Mouse (Mus musculus) cerebellum, adult 2 months (tissue): ENCODE results near the gene Megf8. TPM values are rescaled to one million over a fixed set of nuclear protein-coding genes. Genes with fewer than 3 reads are reported as not detected.

Experiments
- DNase-seq, 2 experiments: peaks; one replicate each; pipeline ENCODE4 v3.0.0; 2021
- H3K27ac ChIP-seq: fragments of 200-500 bp; 2 replicates; pipeline ENCODE4 v1.5.1; 2012; ENCODE audit warnings: low read length, control low read depth, inconsistent platforms; ENCODE audit not compliant: insufficient read depth
- H3K27me3 ChIP-seq: fragments of 200-500 bp; 2 replicates; pipeline ENCODE4 v1.6.1; 2012; ENCODE audit warnings: inconsistent platforms, mild to moderate bottlenecking, low read length, moderate library complexity; ENCODE audit not compliant: control insufficient read depth, insufficient read depth
- H3K4me1 ChIP-seq: fragments of 200-500 bp; 2 replicates; pipeline ENCODE4 v1.6.1; 2011; ENCODE audit warnings: low read length; ENCODE audit not compliant: control insufficient read depth, insufficient read depth
- H3K4me3 ChIP-seq: fragments of 200-500 bp; replicated peaks from 2 replicates; pipeline ENCODE3; 2011; ENCODE audit warnings: mild to moderate bottlenecking, low read depth, low read length, control low read depth; ENCODE audit not compliant: insufficient read depth
- CTCF ChIP-seq: fragments of 200-500 bp; IDR thresholded peaks from 2 replicates; pipeline ENCODE4 v1.5.1; 2011; ENCODE audit warnings: low read depth, mild to moderate bottlenecking, control low read depth, low read length, moderate library complexity, borderline replicate concordance; ENCODE audit not compliant: insufficient read depth
- POLR2A ChIP-seq: fragments of 200-500 bp; IDR thresholded peaks from 2 replicates; pipeline ENCODE4 v1.6.1; 2011; ENCODE audit warnings: low read length, control low read depth, borderline replicate concordance; ENCODE audit not compliant: insufficient read depth
- WGBS: fragments of 180-500 bp; shearing (Covaris S2); methylation state at CpG from one replicate; pipeline ENCODE4 v1.1.7; 2018; 5-methylcytosine and 5-hydroxymethylcytosine counted together
- polyA plus RNA-seq: library from polyadenylated mRNA; depleted of rRNA; stranded (reverse); fragments of >200 nt; gene quantifications from 2 replicates; pipeline ENCODE4 v1.2.3, GENCODE M21; 2012

The Megf8 gene
- polyA plus RNA-seq, 1 experiment, result 76.8 TPM

DNA sequence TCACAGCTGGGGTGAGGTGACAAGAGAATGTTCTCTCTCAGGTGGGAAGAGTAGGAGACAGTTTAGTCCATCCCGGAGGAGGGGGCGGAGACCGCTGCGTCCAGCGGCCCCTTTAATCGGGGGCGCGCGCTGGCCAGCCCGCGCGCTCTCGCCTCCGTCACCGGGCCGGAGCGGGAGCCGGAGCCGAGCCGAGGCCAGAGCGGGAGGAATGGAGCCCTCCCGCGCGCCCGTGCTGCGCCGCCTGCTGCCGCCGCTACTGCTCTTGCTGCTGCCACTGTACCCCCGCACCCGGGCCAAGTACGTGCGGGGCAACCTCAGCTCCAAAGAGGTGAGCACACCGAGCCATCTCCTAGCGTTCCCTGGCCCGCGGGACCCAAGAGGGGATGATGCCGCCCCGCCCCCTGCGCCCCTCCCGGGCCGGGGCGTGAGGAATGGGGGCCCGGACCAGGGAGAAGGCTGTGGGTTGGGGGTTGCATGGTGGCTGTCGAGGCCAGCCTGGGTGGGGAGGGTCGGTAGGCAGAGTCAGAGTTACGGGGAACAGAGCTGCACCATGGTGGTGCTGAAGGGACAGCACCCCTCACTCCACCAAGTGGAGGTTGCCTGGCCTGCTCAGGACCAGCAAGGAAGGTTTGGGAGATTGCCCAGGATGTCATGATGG lies 10.9 kb upstream of the Megf8 start, which contains the start of gene Tmem145:
Gene Tmem145 (plus strand): TSS at position 151 of the 658 bp plus-strand sequence.
- Histone ChIP-seq H3K27ac (peak within 1 kb of the TSS; percentile 82), H3K4me3 (peak within 1 kb of the TSS; percentile 89), H3K4me1 (peaks cover 18% of the 10 kb centered on the region), H3K27me3 (no peaks in the 10 kb centered on the region)
- WGBS, result under 1% methylated on average over 46 of the region's 47 CpGs
- TF ChIP-seq POLR2A (peak; percentile 63), CTCF (no peak)
- DNase-seq, result peak; percentile 79 to 80

DNA sequence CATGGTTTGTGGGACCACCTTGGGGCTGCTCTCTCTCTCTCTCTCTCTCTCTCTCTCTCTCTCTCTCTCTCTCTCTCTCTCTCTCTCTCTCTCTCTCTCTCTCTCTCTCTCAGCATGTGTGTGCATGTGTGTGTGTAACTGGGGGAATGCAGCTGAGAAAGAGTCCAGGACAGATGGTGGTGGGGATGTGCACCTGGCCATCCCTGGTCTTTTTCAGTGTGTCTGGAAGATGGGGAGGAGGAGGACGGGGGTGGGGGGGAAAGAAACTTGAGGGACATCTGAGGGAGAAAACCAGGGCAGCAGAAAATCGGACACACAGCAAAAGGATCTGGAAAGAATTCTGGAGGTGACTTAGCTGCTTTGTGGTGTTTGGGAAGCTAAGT lies 10.4 kb upstream of the Megf8 start:
- TF ChIP-seq POLR2A, result no peak
- no peak for TF ChIP-seq CTCF
- WGBS, result 1% methylated on average over 2 of the region's 2 CpGs
- H3K27ac ChIP-seq, result peak overlapping the region; percentile 82; the same call in 1 of the 2 replicates
- no peaks in the 10 kb centered on the region for H3K27me3 ChIP-seq
- DNase-seq, result no peak
- H3K4me3 ChIP-seq, result peak overlapping the region; percentile 89
- H3K4me1 ChIP-seq, result peaks cover 18% of the 10 kb centered on the region

DNA sequence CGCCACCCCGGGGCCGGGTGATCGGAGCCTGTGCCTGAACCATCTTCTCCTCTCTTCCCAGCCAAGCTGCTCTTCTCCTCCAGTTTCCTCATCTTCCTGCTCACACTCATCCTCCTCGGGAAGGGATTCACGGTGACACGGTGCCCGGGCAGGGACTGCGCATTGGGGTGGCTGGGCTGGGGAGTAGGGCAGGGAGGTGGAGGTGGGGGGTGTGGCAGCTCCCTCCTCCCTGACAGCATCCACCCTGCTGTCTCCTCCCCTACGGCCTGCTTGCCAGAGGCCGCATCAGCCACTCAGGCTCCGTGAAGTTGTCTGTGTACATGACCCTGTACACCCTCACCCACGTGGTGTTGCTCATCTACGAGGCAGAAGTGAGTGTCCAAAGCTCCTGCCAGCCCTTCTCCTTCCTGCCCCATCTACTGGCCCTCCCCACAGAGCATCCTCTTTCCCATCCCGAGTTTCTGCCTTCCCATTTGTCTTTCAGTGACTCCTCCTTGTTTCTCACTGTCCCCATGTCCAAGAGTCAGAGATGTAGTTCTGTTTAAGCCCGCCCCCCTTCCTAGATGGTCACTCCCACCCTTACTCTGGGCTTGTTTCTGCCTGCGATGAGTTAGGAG lies 8.2 kb upstream of the Megf8 start:
- no peak for TF ChIP-seq POLR2A
- no peak for TF ChIP-seq CTCF
- H3K4me1 ChIP-seq, result peaks cover 20% of the 10 kb centered on the region
- no peak overlapping the region for H3K27ac ChIP-seq
- DNase-seq, result no peak
- H3K27me3 ChIP-seq, result no peaks in the 10 kb centered on the region
- WGBS, result 43% methylated on average over 17 of the region's 17 CpGs
- no peak overlapping the region for H3K4me3 ChIP-seq

DNA sequence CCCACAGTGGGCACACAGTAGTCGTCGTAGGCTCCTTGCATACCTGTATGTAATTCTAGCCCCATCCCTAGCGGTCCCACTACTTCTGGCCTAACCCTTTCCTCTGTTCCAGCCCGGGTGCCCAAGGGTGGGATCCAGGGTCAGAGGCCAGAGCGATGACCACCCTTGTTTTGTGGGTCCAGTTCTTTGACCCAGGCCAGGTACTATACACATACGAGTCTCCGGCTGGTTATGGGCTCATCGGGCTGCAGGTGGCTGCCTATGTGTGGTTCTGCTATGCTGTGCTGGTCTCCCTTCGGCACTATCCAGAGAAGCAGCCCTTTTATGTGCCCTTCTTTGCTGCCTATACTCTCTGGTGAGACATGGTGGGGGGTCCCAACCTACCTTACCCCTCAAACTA lies 7.5 kb upstream of the Megf8 start:
- Histone ChIP-seq H3K4me1 (peaks cover 20% of the 10 kb centered on the region), H3K27ac (no peak overlapping the region), H3K4me3 (no peak overlapping the region), H3K27me3 (no peaks in the 10 kb centered on the region)
- no peak for DNase-seq
- WGBS, result 91% methylated on average over 9 of the region's 9 CpGs
- no peak for TF ChIP-seq POLR2A
- no peak for TF ChIP-seq CTCF

DNA sequence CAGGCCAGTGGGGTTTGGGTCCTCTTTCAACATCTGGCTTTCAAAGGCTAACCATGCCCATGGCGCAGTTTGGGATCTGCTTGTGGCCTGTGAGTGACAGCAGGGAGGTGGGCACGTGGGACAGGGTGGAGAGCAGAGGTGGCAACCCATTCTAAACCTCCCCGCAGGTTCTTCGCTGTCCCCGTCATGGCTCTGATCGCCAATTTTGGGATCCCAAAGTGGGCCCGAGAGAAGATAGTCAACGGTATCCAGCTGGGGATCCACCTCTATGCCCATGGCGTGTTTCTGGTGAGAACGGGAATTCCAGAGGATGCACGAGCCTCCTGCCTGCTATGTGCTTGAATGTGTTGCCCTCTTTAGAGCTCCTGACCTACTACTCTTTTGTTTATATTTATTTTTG lies 5.8 kb upstream of the Megf8 start:
- DNase-seq, result no peak
- H3K27ac ChIP-seq, result no peak overlapping the region
- no peaks in the 10 kb centered on the region for H3K27me3 ChIP-seq
- TF ChIP-seq POLR2A (no peak), CTCF (no peak)
- peaks cover 17% of the 10 kb centered on the region for H3K4me1 ChIP-seq
- WGBS, result 83% methylated on average over 11 of the region's 11 CpGs
- no peak overlapping the region for H3K4me3 ChIP-seq

DNA sequence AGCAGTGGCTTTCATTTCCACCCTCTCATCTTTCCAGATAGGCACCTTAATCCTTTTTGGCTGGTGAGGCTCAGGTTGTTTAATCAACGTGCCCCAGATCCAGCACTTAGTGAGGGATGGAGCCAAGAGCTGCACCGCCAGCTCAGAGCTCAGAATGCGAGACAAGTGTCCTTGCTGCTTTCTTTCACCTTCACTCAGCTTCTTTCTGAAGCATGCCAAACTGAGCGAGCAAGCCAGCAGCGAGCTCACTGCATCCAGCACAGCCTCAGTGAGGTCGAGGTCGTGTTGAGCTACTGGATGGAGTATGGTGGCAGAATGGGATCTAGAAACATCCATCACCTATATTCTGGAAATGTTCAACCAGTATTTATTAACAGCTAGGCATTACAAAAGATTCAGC lies 3.6 kb upstream of the Megf8 start:
- no peak overlapping the region for H3K27ac ChIP-seq
- WGBS, result 32% methylated on average over 7 of the region's 7 CpGs
- no peak overlapping the region for H3K4me3 ChIP-seq
- peaks cover 8% of the 10 kb centered on the region for H3K4me1 ChIP-seq
- TF ChIP-seq CTCF, result no peak
- TF ChIP-seq POLR2A, result no peak
- no peak for DNase-seq
- H3K27me3 ChIP-seq, result no peaks in the 10 kb centered on the region

DNA sequence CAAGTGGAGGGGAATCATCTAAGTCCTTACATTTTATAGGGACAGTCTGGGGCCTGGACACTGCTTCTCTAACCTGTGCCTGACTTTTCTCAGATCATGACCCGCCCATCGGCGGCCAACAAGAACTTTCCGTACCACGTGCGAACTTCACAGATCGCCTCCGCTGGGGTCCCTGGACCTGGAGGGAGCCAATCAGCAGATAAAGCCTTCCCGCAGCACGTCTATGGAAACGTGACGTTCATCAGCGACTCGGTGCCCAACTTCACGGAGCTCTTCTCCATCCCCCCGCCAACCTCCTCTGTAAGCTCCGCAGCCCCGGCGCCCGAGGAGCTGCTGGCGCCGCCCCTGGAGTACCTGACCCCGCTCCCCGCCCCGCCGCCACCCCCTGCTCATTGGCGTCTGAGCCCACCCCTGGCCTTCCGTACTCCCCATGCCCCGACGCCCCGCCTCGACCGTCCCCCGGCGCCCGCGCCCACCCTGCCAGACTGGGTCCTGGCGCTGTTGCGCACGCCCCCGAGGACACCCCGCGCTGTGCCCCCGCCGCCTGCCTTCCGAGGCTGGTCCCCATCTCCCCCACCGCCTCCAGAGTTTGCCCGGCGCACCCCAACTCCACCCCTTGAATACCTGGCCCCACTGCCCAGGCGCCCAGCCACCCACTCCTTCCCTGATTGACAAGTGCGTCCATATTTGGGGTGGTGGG lies 2.2 kb upstream of the Megf8 start:
- Histone ChIP-seq H3K4me3 (no peak overlapping the region), H3K27ac (no peak overlapping the region), H3K4me1 (peaks cover 3% of the 10 kb centered on the region; the same call in 1 of the 2 replicates), H3K27me3 (no peaks in the 10 kb centered on the region)
- no peak for DNase-seq
- 42% methylated on average over 50 of the region's 51 CpGs for WGBS
- no peak for TF ChIP-seq POLR2A
- TF ChIP-seq CTCF, result no peak
